Mouse (Mus musculus): ENCODE measurements around the gene Olfr1118. TPM values are rescaled to one million over a fixed set of nuclear protein-coding genes. Genes with fewer than 3 reads are reported as not detected.
"Not testable (repeated sequence)": the region's sequence is repeated elsewhere in the genome, so short reads cannot be mapped to it uniquely, and the experiment has no call there.

Olfr1118 gene
- polyA plus RNA-seq (2014; fragmentation: Nextera tagmentation; extraction: Ambion mirVana), result not detected in 2 replicates

- no peak within 1 kb of the TSS for H3K4me2 ChIP-seq (ENCODE audit: low read depth, low read length, severe bottlenecking)
- H3K9ac ChIP-seq (ENCODE audit: low read length), result no peak within 1 kb of the TSS
- no peak for DNase-seq (ENCODE audit: low spot score)
- no peaks in the 10 kb centered on the region for H3K9me3 ChIP-seq (ENCODE audit: control insufficient read depth, low read length)
- no peaks in the 10 kb centered on the region for H3K27me3 ChIP-seq (ENCODE audit: control insufficient read depth, insufficient read depth, low read length)
- H3K4me3 ChIP-seq (ENCODE audit: low read depth, low read length), result no peak within 1 kb of the TSS
- WGBS, result 81% methylated on average over 1 of the region's 1 CpGs
- H3K36me3 ChIP-seq (ENCODE audit: control insufficient read depth, insufficient read depth, low read length), result no peaks in the 10 kb centered on the region
- no peak within 1 kb of the TSS for H3K27ac ChIP-seq (ENCODE audit: low read depth, low read length)
- no peaks in the 10 kb centered on the region for H3K4me1 ChIP-seq (replicated peaks; ENCODE audit: control insufficient read depth, insufficient read depth, low read length)
- no peak for ATAC-seq (replicated peaks; ENCODE audit: low FRiP score)
Observed at GRCm38 (mm10) chr2:87307281-87307680, at the start of gene Olfr1118. Gene Olfr1118 (plus strand): TSS chr2:87307581.

- H3K27ac ChIP-seq (ENCODE audit: low read depth, low read length), result no peak within 1 kb of the TSS
- H3K4me2 ChIP-seq (ENCODE audit: low read depth, low read length, severe bottlenecking), result no peak within 1 kb of the TSS
- no peaks in the 10 kb centered on the region for H3K27me3 ChIP-seq (ENCODE audit: control insufficient read depth, insufficient read depth, low read length)
- 90% methylated on average over 1 of the region's 1 CpGs for WGBS
- no peak within 1 kb of the TSS for H3K4me3 ChIP-seq (ENCODE audit: low read depth, low read length)
- no peaks in the 10 kb centered on the region for H3K9me3 ChIP-seq (ENCODE audit: control insufficient read depth, low read length)
- ATAC-seq (replicated peaks; ENCODE audit: low FRiP score) (no peak), DNase-seq (ENCODE audit: low spot score) (no peak)
- no peak within 1 kb of the TSS for H3K9ac ChIP-seq (ENCODE audit: low read length)
- H3K4me1 ChIP-seq (replicated peaks; ENCODE audit: control insufficient read depth, insufficient read depth, low read length), result no peaks in the 10 kb centered on the region
- H3K36me3 ChIP-seq (ENCODE audit: control insufficient read depth, insufficient read depth, low read length), result no peaks in the 10 kb centered on the region
Observed at GRCm38 (mm10) chr2:87267234-87267633, 40.1 kb upstream of the Olfr1118 start, which contains the start of gene Olfr1116. Gene Olfr1116 (plus strand): TSS chr2:87267534.

- H3K27me3 ChIP-seq (ENCODE audit: control insufficient read depth, insufficient read depth, low read length); H3K27ac ChIP-seq (ENCODE audit: low read depth, low read length); H3K4me1 ChIP-seq (replicated peaks; ENCODE audit: control insufficient read depth, insufficient read depth, low read length); DNase-seq (ENCODE audit: low spot score); H3K4me3 ChIP-seq (ENCODE audit: low read depth, low read length); H3K4me2 ChIP-seq (ENCODE audit: low read depth, low read length, severe bottlenecking); H3K9ac ChIP-seq (ENCODE audit: low read length); H3K36me3 ChIP-seq (ENCODE audit: control insufficient read depth, insufficient read depth, low read length); H3K9me3 ChIP-seq (ENCODE audit: control insufficient read depth, low read length); ATAC-seq (replicated peaks; ENCODE audit: low FRiP score): not testable (repeated sequence)
Observed at GRCm38 (mm10) chr2:87293977-87294376, 13.4 kb upstream of the Olfr1118 start.

GRCm38 (mm10) chr2:87354515-87354914 lies 47.1 kb downstream of the Olfr1118 start, which contains the start of gene Olfr1120:
Gene Olfr1120 (plus strand): TSS chr2:87354815.
- Histone ChIP-seq H3K27me3 (ENCODE audit: control insufficient read depth, insufficient read depth, low read length) (no peaks in the 10 kb centered on the region), H3K4me2 (ENCODE audit: low read depth, low read length, severe bottlenecking) (no peak within 1 kb of the TSS), H3K27ac (ENCODE audit: low read depth, low read length) (no peak within 1 kb of the TSS), H3K36me3 (ENCODE audit: control insufficient read depth, insufficient read depth, low read length) (no peaks in the 10 kb centered on the region), H3K9me3 (ENCODE audit: control insufficient read depth, low read length) (no peaks in the 10 kb centered on the region), H3K9ac (ENCODE audit: low read length) (no peak within 1 kb of the TSS), H3K4me3 (ENCODE audit: low read depth, low read length) (no peak within 1 kb of the TSS), H3K4me1 (replicated peaks; ENCODE audit: control insufficient read depth, insufficient read depth, low read length) (no peaks in the 10 kb centered on the region)
- ATAC-seq (replicated peaks; ENCODE audit: low FRiP score) (no peak), DNase-seq (ENCODE audit: low spot score) (no peak)
- 62% methylated on average over 2 of the region's 2 CpGs for WGBS

GRCm38 (mm10) chr2:87360121-87360520 lies 52.7 kb downstream of the Olfr1118 start:
- not testable (repeated sequence) for H3K4me3 ChIP-seq (ENCODE audit: low read depth, low read length); DNase-seq (ENCODE audit: low spot score); H3K27ac ChIP-seq (ENCODE audit: low read depth, low read length); H3K9me3 ChIP-seq (ENCODE audit: control insufficient read depth, low read length); H3K4me2 ChIP-seq (ENCODE audit: low read depth, low read length, severe bottlenecking); H3K9ac ChIP-seq (ENCODE audit: low read length); H3K27me3 ChIP-seq (ENCODE audit: control insufficient read depth, insufficient read depth, low read length); ATAC-seq (replicated peaks; ENCODE audit: low FRiP score); H3K36me3 ChIP-seq (ENCODE audit: control insufficient read depth, insufficient read depth, low read length); H3K4me1 ChIP-seq (replicated peaks; ENCODE audit: control insufficient read depth, insufficient read depth, low read length)
- 94% methylated on average over 2 of the region's 2 CpGs for WGBS

Other genes starting within 250 kb of the Olfr1118 start
- not detected in 2 replicates for gene Olfr1107, start 231.8 kb upstream of the Olfr1118 start, polyA plus RNA-seq (2014; fragmentation: Nextera tagmentation; extraction: Ambion mirVana)
- gene Olfr1109, start 211.6 kb upstream of the Olfr1118 start, polyA plus RNA-seq (2014; fragmentation: Nextera tagmentation; extraction: Ambion mirVana), result not detected in 2 replicates
- gene Olfr259, start 193.0 kb upstream of the Olfr1118 start, polyA plus RNA-seq (2014; fragmentation: Nextera tagmentation; extraction: Ambion mirVana), result not detected in 2 replicates
- gene Olfr1110, start 167.3 kb upstream of the Olfr1118 start, polyA plus RNA-seq (2014; fragmentation: Nextera tagmentation; extraction: Ambion mirVana), result not detected in 2 replicates
- gene Olfr1111, start 155.0 kb upstream of the Olfr1118 start, polyA plus RNA-seq (2014; fragmentation: Nextera tagmentation; extraction: Ambion mirVana), result not detected in 2 replicates
- gene Olfr1112, start 119.8 kb upstream of the Olfr1118 start, polyA plus RNA-seq (2014; fragmentation: Nextera tagmentation; extraction: Ambion mirVana), result not detected in 2 replicates
- gene Olfr1113, start 98.6 kb upstream of the Olfr1118 start, polyA plus RNA-seq (2014; fragmentation: Nextera tagmentation; extraction: Ambion mirVana), result not detected in 2 replicates
- gene Olfr1115, start 59.6 kb upstream of the Olfr1118 start, polyA plus RNA-seq (2014; fragmentation: Nextera tagmentation; extraction: Ambion mirVana), result not detected in 2 replicates
- not detected in 2 replicates for gene Olfr1116, start 40.0 kb upstream of the Olfr1118 start, polyA plus RNA-seq (2014; fragmentation: Nextera tagmentation; extraction: Ambion mirVana)
- not detected in 2 replicates for gene Olfr1120, start 47.2 kb downstream of the Olfr1118 start, polyA plus RNA-seq (2014; fragmentation: Nextera tagmentation; extraction: Ambion mirVana)
- not detected in 2 replicates for gene Olfr1121, start 62.3 kb downstream of the Olfr1118 start, polyA plus RNA-seq (2014; fragmentation: Nextera tagmentation; extraction: Ambion mirVana)
- gene Olfr1122, start 78.3 kb downstream of the Olfr1118 start, polyA plus RNA-seq (2014; fragmentation: Nextera tagmentation; extraction: Ambion mirVana), result not detected in 2 replicates
- gene Olfr1123, start 109.1 kb downstream of the Olfr1118 start, polyA plus RNA-seq (2014; fragmentation: Nextera tagmentation; extraction: Ambion mirVana), result not detected in 2 replicates
- 0.09 and 0.21 TPM in 2 replicates for gene Olfr1124, start 122.7 kb downstream of the Olfr1118 start, polyA plus RNA-seq (2014; fragmentation: Nextera tagmentation; extraction: Ambion mirVana)
- gene Olfr1126, start 146.4 kb downstream of the Olfr1118 start, polyA plus RNA-seq (2014; fragmentation: Nextera tagmentation; extraction: Ambion mirVana), result not detected in 2 replicates
- gene Pramel7, start 189.5 kb downstream of the Olfr1118 start, polyA plus RNA-seq (2014; fragmentation: Nextera tagmentation; extraction: Ambion mirVana), result not detected in 2 replicates
- gene Pramel6, start 199.0 kb downstream of the Olfr1118 start, polyA plus RNA-seq (2014; fragmentation: Nextera tagmentation; extraction: Ambion mirVana), result not detected in 2 replicates
- not detected in 2 replicates for gene Olfr153, start 224.2 kb downstream of the Olfr1118 start, polyA plus RNA-seq (2014; fragmentation: Nextera tagmentation; extraction: Ambion mirVana)
- not detected in 2 replicates for gene Olfr1128, start 238.0 kb downstream of the Olfr1118 start, polyA plus RNA-seq (2014; fragmentation: Nextera tagmentation; extraction: Ambion mirVana)

All from forebrain, embryonic 11.5 days (tissue).